8 mouse cellular contexts compared by ENCODE assay signal in genomic region chr8:128685507-128686428, GRCm38 (mm10). TPM values are rescaled to one million over a fixed set of nuclear protein-coding genes. Genes with fewer than 3 reads are reported as not detected.
DNase-seq lines count a peak whose midpoint lies in the region; ATAC-seq lines count a peak whose summit lies in the region.

Gene Itgb1, plus strand, starts transcription at chr8:128685654.

- H3K4me3 ChIP-seq in heart, embryonic 13.5 days: peak within 1 kb of the TSS; percentile 73
- peak within 1 kb of the TSS; percentile 87 for H3K4me3 ChIP-seq in liver, embryonic 11.5 days (ENCODE audit: low read depth, low read length)

- peak within 1 kb of the TSS; percentile 75 for H3K4me2 ChIP-seq in heart, embryonic 13.5 days
- H3K4me2 ChIP-seq in liver, embryonic 11.5 days: peak within 1 kb of the TSS; percentile 85

- peak; percentile 78 for DNase-seq in c-Kit-negative CD71-positive TER-119-positive erythroid progenitor cells, embryonic 14.5 days (ENCODE audit: low read depth, low spot score)
- DNase-seq in fibroblast of lung, adult 2 months (ENCODE audit: low read depth): peak; percentile 66
- peak; percentile 99 for DNase-seq in kidney, postnatal 10 days
- peak; percentile 89 for DNase-seq in liver, embryonic 11.5 days (ENCODE audit: low spot score)
- DNase-seq in naive thymus-derived CD4-positive, alpha-beta T cell, adult 2 months (ENCODE audit: low read depth): peak; percentile 65
- DNase-seq in splenic B cell, adult 2 months (ENCODE audit: low read depth, low spot score): peak; percentile 63

- under 1% methylated on average over 102 of the region's 113 CpGs for WGBS in heart, embryonic 13.5 days
- under 1% methylated on average over 109 of the region's 113 CpGs for whole genome bisulfite sequencing in liver, embryonic 11.5 days

- no peaks in the 10 kb centered on the region for H3K36me3 ChIP-seq in heart, embryonic 13.5 days
- H3K36me3 ChIP-seq in liver, embryonic 11.5 days (ENCODE audit: control insufficient read depth, insufficient read depth, low read length): no peaks in the 10 kb centered on the region
- no peaks in the 10 kb centered on the region for H3K36me3 ChIP-seq in splenic B cell, adult 2 months (ENCODE audit: control insufficient read depth, insufficient read depth, low read length, poor library complexity, severe bottlenecking)

- peak within 1 kb of the TSS; percentile 100 for H3K27ac ChIP-seq in heart, embryonic 13.5 days (replicated peaks)
- H3K27ac ChIP-seq in liver, embryonic 11.5 days (ENCODE audit: low read depth, low read length): peak within 1 kb of the TSS; percentile 97

- ATAC-seq in CD4-positive, CD25-positive, alpha-beta regulatory T cell, adult 4 months: peak; percentile 73
- peak; percentile 91 for ATAC-seq in heart, embryonic 13.5 days (ENCODE audit: extremely low read depth, insufficient number of reproducible peaks, low FRiP score, low TSS enrichment)
- peak; percentile 84 for ATAC-seq in liver, embryonic 11.5 days (replicated peaks; ENCODE audit: low FRiP score)

- H3K9ac ChIP-seq in heart, embryonic 13.5 days: peak within 1 kb of the TSS; percentile 97
- H3K9ac ChIP-seq in liver, embryonic 11.5 days (ENCODE audit: low read depth, low read length): peak within 1 kb of the TSS; percentile 99

- H3K27me3 ChIP-seq in heart, embryonic 13.5 days (replicated peaks): no peaks in the 10 kb centered on the region
- H3K27me3 ChIP-seq in liver, embryonic 11.5 days (replicated peaks; ENCODE audit: control insufficient read depth, insufficient read depth, low read length): no peaks in the 10 kb centered on the region
- H3K27me3 ChIP-seq in splenic B cell, adult 2 months (ENCODE audit: control insufficient read depth, insufficient read depth, low read length, poor library complexity, severe bottlenecking): no peaks in the 10 kb centered on the region

- peaks cover 34% of the 10 kb centered on the region for H3K4me1 ChIP-seq in heart, embryonic 13.5 days
- H3K4me1 ChIP-seq in liver, embryonic 11.5 days (replicated peaks; ENCODE audit: control insufficient read depth, insufficient read depth, low read length): peaks cover 14% of the 10 kb centered on the region

- no peaks in the 10 kb centered on the region for H3K9me3 ChIP-seq in heart, embryonic 13.5 days
- no peaks in the 10 kb centered on the region for H3K9me3 ChIP-seq in liver, embryonic 11.5 days (ENCODE audit: control insufficient read depth, low read length)

RNA-seq across cellular contexts. Expression of gene Itgb1, which starts in this region (rescaled TPM):
- 10 to 100 TPM; 67.0 to 77.7 TPM for polyA plus RNA-seq in CD4-positive, CD25-positive, alpha-beta regulatory T cell, adult 4 months (2017; shearing (Covaris generic))
- polyA plus RNA-seq in heart, embryonic 13.5 days (2015; fragmentation: Nextera tagmentation; extraction: Ambion mirVana): 304 and 322 TPM in 2 replicates
- polyA plus RNA-seq in liver, embryonic 11.5 days (2014; fragmentation: Nextera tagmentation; extraction: Ambion mirVana): 194 and 220 TPM in 2 replicates

Comparison
In these comparisons a context has a peak if more than half of its experiments do, and no peak if none do; other contexts are left out.
1. Peak in every context shown above with its lines: DNase-seq, ATAC-seq, H3K4me3 ChIP-seq and H3K27ac ChIP-seq.